Mouse (Mus musculus): ENCODE results near the gene Polr3h. TPM values are rescaled to one million over a fixed set of nuclear protein-coding genes. Genes with fewer than 3 reads are reported as not detected.
A peak's percentile ranks its signal among the peaks of the same experiment; 100 is the strongest.

The Polr3h gene
- polyA plus RNA-seq, 1 experiment from 2014 or later: 85.0 TPM

DNA sequence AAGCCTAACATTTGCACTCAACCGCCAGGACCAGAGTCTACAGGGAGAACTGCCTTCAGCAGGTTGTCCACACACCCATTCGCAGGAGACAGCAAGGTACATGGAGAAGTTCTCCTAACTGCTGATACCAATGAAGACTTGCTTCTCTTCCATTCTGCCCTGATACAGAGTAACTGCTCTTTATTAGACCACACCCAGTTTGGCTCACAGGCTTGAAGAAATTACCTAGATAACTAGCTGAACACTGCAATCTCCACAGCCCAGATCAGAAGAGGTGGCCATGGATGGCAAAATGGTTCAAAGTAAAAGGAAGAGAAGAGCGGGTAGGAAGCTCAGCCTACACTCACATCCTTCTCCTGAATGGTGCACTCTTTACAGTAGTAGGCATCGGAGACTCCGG, 56.1 kb downstream of the Polr3h start:
- H3K9me3 ChIP-seq (ENCODE audit: control insufficient read depth, low read length): no peaks in the 10 kb centered on the region
- 95% methylated on average over 5 of the region's 5 CpGs for WGBS
- no peak overlapping the region for H3K27ac ChIP-seq (ENCODE audit: low read length)
- peaks cover 11% of the 10 kb centered on the region; the same call in 1 of the 2 replicates for H3K36me3 ChIP-seq (ENCODE audit: control insufficient read depth, insufficient read depth, low read length)
- H3K9ac ChIP-seq (ENCODE audit: low read depth, low read length): no peak overlapping the region
- peaks cover 8% of the 10 kb centered on the region; the same call in 1 of the 2 replicates for H3K4me1 ChIP-seq (ENCODE audit: control insufficient read depth, insufficient read depth, low read length)
- ATAC-seq: no peak
- H3K4me2 ChIP-seq (ENCODE audit: low read depth, low read length): no peak overlapping the region
- no peaks in the 10 kb centered on the region for H3K27me3 ChIP-seq (replicated peaks; ENCODE audit: control insufficient read depth, insufficient read depth, low read length)
- no peak overlapping the region for H3K4me3 ChIP-seq (ENCODE audit: low read length)

- ATAC-seq: no peak
- peaks cover 11% of the 10 kb centered on the region for H3K36me3 ChIP-seq (ENCODE audit: control insufficient read depth, insufficient read depth, low read length)
Measured at GRCm38 (mm10) chr15:81864238-81864637, 61.8 kb downstream of the Polr3h start.

GRCm38 (mm10) chr15:81860471-81861135, 65.4 kb downstream of the Polr3h start:
- Histone ChIP-seq H3K36me3 (ENCODE audit: control insufficient read depth, insufficient read depth, low read length) (peaks cover 3% of the 10 kb centered on the region), H3K9me3 (ENCODE audit: control insufficient read depth, low read length) (no peaks in the 10 kb centered on the region), H3K27me3 (replicated peaks; ENCODE audit: control insufficient read depth, insufficient read depth, low read length) (no peaks in the 10 kb centered on the region), H3K9ac (ENCODE audit: low read depth, low read length) (0 out of 2 replicates have a peak overlapping the region, but pooled peaks have one; percentile 11), H3K4me1 (ENCODE audit: control insufficient read depth, insufficient read depth, low read length) (peaks cover 3% of the 10 kb centered on the region; the same call in 1 of the 2 replicates), H3K4me2 (ENCODE audit: low read depth, low read length) (0 out of 2 replicates have a peak overlapping the region, but pooled peaks have one; percentile 14), H3K27ac (ENCODE audit: low read length) (peak overlapping the region; percentile 60), H3K4me3 (ENCODE audit: low read length) (no peak overlapping the region)
- 35% methylated on average over 8 of the region's 8 CpGs for WGBS
- ATAC-seq: no peak

More at GRCm38 (mm10) chr15:81864238-81864637, 61.8 kb downstream of the Polr3h start:
- Histone ChIP-seq H3K27me3 (replicated peaks; ENCODE audit: control insufficient read depth, insufficient read depth, low read length) (no peaks in the 10 kb centered on the region), H3K4me3 (ENCODE audit: low read length) (no peak overlapping the region), H3K4me2 (ENCODE audit: low read depth, low read length) (no peak overlapping the region), H3K27ac (ENCODE audit: low read length) (no peak overlapping the region), H3K9me3 (ENCODE audit: control insufficient read depth, low read length) (no peaks in the 10 kb centered on the region), H3K9ac (ENCODE audit: low read depth, low read length) (no peak overlapping the region), H3K4me1 (ENCODE audit: control insufficient read depth, insufficient read depth, low read length) (no peaks in the 10 kb centered on the region)
- 92% methylated on average over 7 of the region's 7 CpGs for WGBS

DNA sequence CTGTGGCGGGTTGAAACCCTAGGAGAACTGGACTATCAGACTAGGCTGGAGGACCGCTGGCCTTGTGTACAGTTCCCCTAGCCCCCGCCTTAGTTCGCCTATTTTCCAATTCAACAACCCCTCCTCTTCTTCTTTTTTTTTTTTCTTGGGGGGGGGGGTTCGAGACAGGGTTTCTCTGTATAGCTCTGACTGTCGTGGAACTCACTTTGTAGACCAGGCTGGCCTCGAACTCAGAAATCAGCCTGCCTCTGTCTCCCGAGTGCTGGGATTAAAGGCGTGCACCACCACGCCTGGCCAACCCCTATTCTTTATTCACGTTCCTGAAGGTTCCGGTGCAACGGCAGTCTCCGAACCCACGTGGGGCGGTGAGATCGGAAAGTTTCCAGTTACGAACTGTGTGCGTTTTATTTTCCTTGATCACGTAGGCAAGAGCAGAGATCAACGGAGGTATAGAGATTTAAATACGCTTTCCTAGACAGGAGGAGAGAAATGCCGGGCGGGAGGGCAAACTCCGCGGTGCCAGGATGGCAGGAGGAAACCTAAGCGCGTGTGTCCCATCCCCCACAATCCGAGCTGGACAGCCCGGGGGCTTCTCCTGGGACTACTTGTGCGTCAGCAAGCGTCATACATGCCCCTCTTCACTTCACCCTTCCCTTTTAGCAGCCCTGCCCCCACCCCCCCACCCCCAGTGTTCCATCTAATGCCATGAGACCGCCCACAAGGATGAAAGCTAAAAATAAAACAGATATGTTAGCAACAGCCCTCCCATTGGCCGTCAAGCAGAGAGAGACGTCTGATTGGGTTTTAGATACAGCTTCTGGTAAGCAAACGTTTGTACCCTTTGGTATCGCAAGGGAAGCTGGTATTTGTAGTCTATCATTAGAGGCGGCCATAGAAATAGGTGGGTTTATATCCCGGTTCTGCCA, 66.4 kb downstream of the Polr3h start:
- H3K4me2 ChIP-seq (ENCODE audit: low read depth, low read length): peak overlapping the region; percentile 78
- no peaks in the 10 kb centered on the region for H3K27me3 ChIP-seq (replicated peaks; ENCODE audit: control insufficient read depth, insufficient read depth, low read length)
- ATAC-seq: peak; percentile 79
- peak overlapping the region; percentile 78 for H3K4me3 ChIP-seq (ENCODE audit: low read length)
- H3K27ac ChIP-seq (ENCODE audit: low read length): peak overlapping the region; percentile 95
- H3K9me3 ChIP-seq (ENCODE audit: control insufficient read depth, low read length): no peaks in the 10 kb centered on the region
- no peaks in the 10 kb centered on the region; the same call in 1 of the 2 replicates for H3K36me3 ChIP-seq (ENCODE audit: control insufficient read depth, insufficient read depth, low read length)
- H3K9ac ChIP-seq (ENCODE audit: low read depth, low read length): peak overlapping the region; percentile 95
- under 1% methylated on average over 39 of the region's 39 CpGs for WGBS
- H3K4me1 ChIP-seq (ENCODE audit: control insufficient read depth, insufficient read depth, low read length): peaks cover 8% of the 10 kb centered on the region; the same call in 1 of the 2 replicates

DNA sequence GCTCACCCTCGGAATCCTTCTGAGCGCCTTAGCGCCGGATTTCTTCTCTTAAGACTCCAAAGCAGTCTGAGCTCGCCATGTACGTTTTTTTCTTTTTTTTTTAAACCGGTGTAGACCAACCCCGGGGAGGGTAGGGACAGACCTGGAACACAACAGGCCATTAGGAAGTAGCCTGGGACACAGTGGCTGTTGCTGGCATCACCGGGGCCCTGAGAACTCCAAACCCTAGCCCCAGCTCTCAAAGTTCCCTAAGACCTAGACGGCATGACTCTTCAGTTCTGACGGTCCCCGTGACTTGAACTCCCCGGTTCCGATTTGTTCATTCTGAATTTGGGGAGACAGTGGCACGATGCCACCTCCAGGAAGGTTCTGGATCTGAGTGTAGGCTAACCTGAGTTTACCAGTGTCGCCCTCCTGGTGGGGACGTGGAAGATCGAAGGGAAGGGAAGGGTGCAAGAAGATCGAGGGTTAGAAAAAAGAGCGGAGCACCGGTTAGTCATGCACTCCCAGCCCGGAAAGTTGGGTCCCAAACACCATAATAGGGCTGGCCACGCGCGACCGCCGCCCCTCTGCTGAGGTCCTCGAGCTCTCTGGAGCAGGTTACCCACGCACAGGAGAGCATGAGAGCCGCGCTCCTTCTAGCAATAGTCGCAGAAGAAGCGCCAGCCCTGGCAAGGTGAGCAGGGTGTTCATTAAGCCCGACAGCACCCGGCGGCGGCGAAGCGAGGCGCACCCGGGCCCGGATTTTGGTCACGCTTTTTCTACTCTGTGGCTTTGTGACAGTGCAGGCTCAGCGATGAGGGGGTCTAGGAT, 67.3 kb downstream of the Polr3h start, which contains the start of gene Tob2:
TSS of gene Tob2 (minus strand) at position 280 of the 813 bp plus-strand sequence.
- Histone ChIP-seq H3K4me1 (ENCODE audit: control insufficient read depth, insufficient read depth, low read length) (peaks cover 9% of the 10 kb centered on the region), H3K4me3 (ENCODE audit: low read length) (peak within 1 kb of the TSS; percentile 78), H3K27me3 (replicated peaks; ENCODE audit: control insufficient read depth, insufficient read depth, low read length) (no peaks in the 10 kb centered on the region), H3K4me2 (ENCODE audit: low read depth, low read length) (peak within 1 kb of the TSS; percentile 87), H3K36me3 (ENCODE audit: control insufficient read depth, insufficient read depth, low read length) (no peaks in the 10 kb centered on the region), H3K9me3 (ENCODE audit: control insufficient read depth, low read length) (no peaks in the 10 kb centered on the region), H3K27ac (ENCODE audit: low read length) (peak within 1 kb of the TSS; percentile 95), H3K9ac (ENCODE audit: low read depth, low read length) (peak within 1 kb of the TSS; percentile 95)
- WGBS: under 1% methylated on average over 44 of the region's 44 CpGs
- peak; percentile 10 for ATAC-seq

DNA sequence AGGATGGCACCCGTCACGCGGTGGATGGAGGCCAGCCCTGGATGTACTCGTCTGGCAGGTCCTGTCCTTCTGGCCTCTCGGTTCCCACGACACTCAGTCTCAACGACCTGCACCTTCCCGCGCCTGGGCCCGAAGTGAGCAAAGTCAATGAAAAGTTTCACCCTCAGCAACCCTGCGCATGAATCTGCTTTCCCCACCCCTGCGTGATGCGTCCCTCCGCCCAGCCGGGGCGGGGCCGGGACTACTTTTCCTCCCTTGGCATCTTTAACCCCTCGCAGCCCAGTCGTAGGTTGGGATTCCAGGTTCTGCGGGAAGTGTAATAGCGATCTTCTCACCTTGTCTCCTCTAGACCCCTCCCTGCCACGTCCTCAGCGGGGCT, 67.9 kb downstream of the Polr3h start:
- H3K4me3 ChIP-seq (ENCODE audit: low read length): peak overlapping the region; percentile 78
- peak; percentile 34 for ATAC-seq
- no peaks in the 10 kb centered on the region for H3K36me3 ChIP-seq (ENCODE audit: control insufficient read depth, insufficient read depth, low read length)
- H3K9ac ChIP-seq (ENCODE audit: low read depth, low read length): peak overlapping the region; percentile 95
- under 1% methylated on average over 23 of the region's 23 CpGs for WGBS
- H3K4me1 ChIP-seq (ENCODE audit: control insufficient read depth, insufficient read depth, low read length): peaks cover 12% of the 10 kb centered on the region
- no peaks in the 10 kb centered on the region for H3K27me3 ChIP-seq (replicated peaks; ENCODE audit: control insufficient read depth, insufficient read depth, low read length)
- peak overlapping the region; percentile 87 for H3K4me2 ChIP-seq (ENCODE audit: low read depth, low read length)
- peak overlapping the region; percentile 95 for H3K27ac ChIP-seq (ENCODE audit: low read length)
- H3K9me3 ChIP-seq (ENCODE audit: control insufficient read depth, low read length): no peaks in the 10 kb centered on the region

DNA sequence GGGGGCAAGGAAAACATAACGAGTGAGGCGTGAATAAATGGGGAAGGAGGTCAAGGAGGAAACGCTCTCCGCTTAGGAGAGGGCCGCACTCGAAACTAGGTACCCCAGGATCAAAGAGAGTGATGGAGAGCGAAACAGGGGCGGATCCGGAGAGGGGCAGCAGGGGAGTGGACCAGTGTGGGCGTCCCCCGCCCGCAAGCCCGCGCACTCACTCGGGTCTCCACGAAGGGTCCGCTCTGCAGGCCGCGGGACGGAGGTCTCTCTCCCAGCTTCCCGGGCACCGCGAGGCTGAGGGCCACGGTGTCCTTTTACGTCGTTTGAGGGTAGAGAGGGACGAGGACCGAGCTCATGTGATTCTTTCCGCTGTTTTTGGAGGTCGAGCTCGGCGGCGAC, 68.3 kb downstream of the Polr3h start:
- under 1% methylated on average over 33 of the region's 33 CpGs for WGBS
- H3K27ac ChIP-seq (ENCODE audit: low read length): peak overlapping the region; percentile 95
- peak overlapping the region; percentile 78 for H3K4me3 ChIP-seq (ENCODE audit: low read length)
- H3K9me3 ChIP-seq (ENCODE audit: control insufficient read depth, low read length): no peaks in the 10 kb centered on the region
- H3K4me1 ChIP-seq (ENCODE audit: control insufficient read depth, insufficient read depth, low read length): peaks cover 15% of the 10 kb centered on the region
- peak overlapping the region; percentile 95 for H3K9ac ChIP-seq (ENCODE audit: low read depth, low read length)
- H3K36me3 ChIP-seq (ENCODE audit: control insufficient read depth, insufficient read depth, low read length): peaks cover 3% of the 10 kb centered on the region; the same call in 1 of the 2 replicates
- H3K27me3 ChIP-seq (replicated peaks; ENCODE audit: control insufficient read depth, insufficient read depth, low read length): no peaks in the 10 kb centered on the region
- 0 out of 2 replicates have a peak, but pooled peaks have one; percentile 5 for ATAC-seq
- H3K4me2 ChIP-seq (ENCODE audit: low read depth, low read length): peak overlapping the region; percentile 87

DNA sequence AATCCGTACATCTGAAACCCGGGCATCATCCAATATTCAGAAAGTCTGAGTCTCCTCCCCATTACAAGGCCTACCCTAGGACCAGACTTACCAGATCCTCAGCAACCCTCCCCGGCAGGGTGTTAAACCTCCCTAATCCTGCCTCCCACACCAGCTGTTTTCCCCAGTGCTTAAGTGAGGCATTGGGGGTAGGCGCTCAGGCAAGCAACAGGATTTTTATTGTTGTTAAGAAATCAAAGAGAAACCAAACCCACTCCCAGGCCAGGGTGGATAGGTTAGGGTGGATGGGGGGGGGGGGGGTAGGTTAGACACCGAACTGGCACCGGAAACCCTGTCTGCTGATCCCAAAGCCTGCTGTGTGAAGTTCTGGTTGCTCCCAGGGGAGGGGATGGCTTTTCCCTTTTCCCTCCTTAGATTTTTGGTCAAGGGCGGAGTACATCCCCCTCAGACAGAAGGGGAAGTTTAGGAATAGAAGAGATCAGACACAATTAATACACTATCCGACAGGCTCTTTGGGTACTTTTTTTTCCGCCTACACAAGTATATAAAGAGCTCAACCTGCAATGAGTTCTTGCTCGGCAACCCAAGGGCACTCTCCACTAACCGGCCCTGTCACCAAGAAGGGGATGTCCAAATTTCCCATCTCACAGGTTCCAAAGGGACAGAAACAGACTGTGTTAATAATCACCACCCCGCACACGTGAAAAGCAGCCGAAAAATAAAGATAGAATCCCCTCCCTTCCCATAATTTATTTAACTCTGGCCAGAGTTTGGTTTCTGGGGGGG, 68.9 kb downstream of the Polr3h start:
- Histone ChIP-seq H3K4me3 (ENCODE audit: low read length) (peak overlapping the region; percentile 78), H3K9ac (ENCODE audit: low read depth, low read length) (peak overlapping the region; percentile 95), H3K9me3 (ENCODE audit: control insufficient read depth, low read length) (no peaks in the 10 kb centered on the region), H3K36me3 (ENCODE audit: control insufficient read depth, insufficient read depth, low read length) (peaks cover 8% of the 10 kb centered on the region; the same call in 1 of the 2 replicates), H3K4me2 (ENCODE audit: low read depth, low read length) (peak overlapping the region; percentile 87), H3K27me3 (replicated peaks; ENCODE audit: control insufficient read depth, insufficient read depth, low read length) (no peaks in the 10 kb centered on the region), H3K27ac (ENCODE audit: low read length) (peak overlapping the region; percentile 95), H3K4me1 (ENCODE audit: control insufficient read depth, insufficient read depth, low read length) (peaks cover 15% of the 10 kb centered on the region)
- no peak for ATAC-seq
- under 1% methylated on average over 14 of the region's 14 CpGs for WGBS

Data from intestine, embryonic 16.5 days (tissue).